Mouse (Mus musculus): Measurements from ENCODE around the gene Ccl1. TPM values are rescaled to one million over a fixed set of nuclear protein-coding genes. Genes with fewer than 3 reads are reported as not detected.

Gene Ccl1
- total and polyA plus RNA-seq, 3 experiments, result 95.3 to 153 (median 133) TPM

DNA sequence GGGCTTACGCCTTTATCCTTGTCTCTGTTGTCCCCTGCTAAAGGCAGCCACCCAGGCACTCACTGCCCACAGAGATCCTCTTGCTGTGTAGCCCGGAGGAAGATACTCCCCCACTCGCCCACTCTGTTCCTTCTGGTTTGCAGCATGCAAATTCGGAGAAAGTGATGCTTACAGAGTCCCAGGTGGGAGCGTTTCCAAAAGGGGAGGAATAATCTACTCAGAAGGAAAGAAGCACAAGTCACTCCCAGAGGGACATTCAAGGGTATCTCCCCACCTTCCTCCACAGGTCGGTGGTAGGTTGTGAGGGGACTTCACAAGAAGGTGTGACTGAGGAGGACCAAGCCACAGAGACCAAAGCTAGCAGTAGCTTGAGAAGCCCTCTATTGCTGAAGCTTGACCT is 100.3 kb downstream of the Ccl1 start (continued):
- no peak for TF ChIP-seq JUN (IDR thresholded peaks at IDR 0.05; ENCODE audit: insufficient read depth, low read depth, low read length)
- TF ChIP-seq ZC3H11A (IDR thresholded peaks at IDR 0.05; ENCODE audit: low read depth, low read length), result no peak
- no peak for TF ChIP-seq ELF1 (IDR thresholded peaks at IDR 0.05; ENCODE audit: low read depth, low read length)
- no peak for TF ChIP-seq PAX5 (IDR thresholded peaks at IDR 0.05; ENCODE audit: low read length)
- no peak for TF ChIP-seq CTCF (conservative IDR thresholded peaks at IDR 0.05 in 1 of 2, IDR thresholded peaks at IDR 0.05 in 1 of 2; ENCODE audit: low read depth in 2 of 2, low read length in 2 of 2)
- no peak for TF ChIP-seq ZKSCAN1 (IDR thresholded peaks at IDR 0.05; ENCODE audit: borderline replicate concordance, low read depth, low read length)

DNA sequence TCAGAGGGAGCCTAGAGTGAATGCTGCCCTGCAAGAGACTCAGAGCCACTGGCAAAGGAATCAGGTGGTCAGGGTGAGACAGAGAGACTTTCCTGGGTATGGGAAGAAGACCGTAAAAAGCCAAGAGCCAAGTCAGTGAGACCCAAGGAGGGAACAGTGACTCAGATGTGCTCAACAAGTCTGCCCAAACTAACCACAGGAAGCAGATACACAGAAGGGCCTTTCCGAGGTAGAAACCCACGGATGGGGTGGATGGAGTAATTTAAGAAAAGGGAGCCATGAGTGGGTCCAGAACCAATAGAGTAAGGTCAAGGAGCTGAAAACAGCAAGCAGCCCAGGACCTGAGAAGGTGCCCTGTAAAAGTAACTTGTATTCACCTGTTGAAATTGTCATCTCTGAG is 101.8 kb downstream of the Ccl1 start:
- Histone ChIP-seq H3K27me3 (replicated peaks) (peaks cover 2% of the 10 kb centered on the region), H3K79me2 (replicated peaks; ENCODE audit: control insufficient read depth, extremely low read depth, insufficient read depth, poor library complexity, severe bottlenecking) (no peaks in the 10 kb centered on the region), H3K27ac (ENCODE audit: insufficient read depth, low read depth) (no peak overlapping the region), H3K4me3 (replicated peaks in 1 of 3; ENCODE audit: low read depth in 2 of 3, low read length in 2 of 3, poor library complexity in 1 of 3) (no peak overlapping the region), H3K36me3 (replicated peaks in 1 of 2; ENCODE audit: control insufficient read depth in 1 of 2, insufficient read depth in 1 of 2, low read length in 1 of 2) (no peaks in the 10 kb centered on the region), H3K9me3 (replicated peaks; ENCODE audit: low read length) (no peaks in the 10 kb centered on the region), H3K4me1 (ENCODE audit: control insufficient read depth in 1 of 2, insufficient read depth in 2 of 2) (peaks cover 11 to 51% of the 10 kb centered on the region in 2 experiments), H3K4me2 (ENCODE audit: insufficient read depth, low read depth, poor library complexity, severe bottlenecking) (no peak overlapping the region), H3K9ac (ENCODE audit: insufficient read depth, low read depth) (no peak overlapping the region)
- no peak for DNase-seq (ENCODE audit: extremely low read depth)
- TF ChIP-seq ETS1 (conservative IDR thresholded peaks at IDR 0.05; ENCODE audit: low read depth, low read length), result peak; percentile 64
- no peak for TF ChIP-seq E2F4 (IDR thresholded peaks at IDR 0.05; ENCODE audit: insufficient replicate concordance, low read depth, low read length)
- no peak for TF ChIP-seq HCFC1 (IDR thresholded peaks at IDR 0.05; ENCODE audit: low read depth, low read length)
- peak; percentile 71 for TF ChIP-seq EP300 (IDR thresholded peaks at IDR 0.05; ENCODE audit: low read length)
- TF ChIP-seq CTCF (conservative IDR thresholded peaks at IDR 0.05 in 1 of 2, IDR thresholded peaks at IDR 0.05 in 1 of 2; ENCODE audit: low read depth in 2 of 2, low read length in 2 of 2), result no peak
- TF ChIP-seq BHLHE40 (IDR thresholded peaks at IDR 0.05; ENCODE audit: low read depth, low read length), result peak; percentile 41; the same call in 1 of the 2 replicates
- no peak for TF ChIP-seq ELF1 (IDR thresholded peaks at IDR 0.05; ENCODE audit: low read depth, low read length)
- no peak for TF ChIP-seq NRF1 (IDR thresholded peaks at IDR 0.05; ENCODE audit: low read depth, low read length)
- dilution Hi-C loops (cut with MboI; ENCODE audit: extremely low pct_ligation_motif_present, extremely low pct_unique_long_range_greater_than_20kb, low sequenced_read_pairs), result no loop called here
- in situ Hi-C loops (cut with MboI; ENCODE audit: low pct_ligation_motif_present, low pct_unique_long_range_greater_than_20kb, low sequenced_read_pairs), result no loop called here

DNA sequence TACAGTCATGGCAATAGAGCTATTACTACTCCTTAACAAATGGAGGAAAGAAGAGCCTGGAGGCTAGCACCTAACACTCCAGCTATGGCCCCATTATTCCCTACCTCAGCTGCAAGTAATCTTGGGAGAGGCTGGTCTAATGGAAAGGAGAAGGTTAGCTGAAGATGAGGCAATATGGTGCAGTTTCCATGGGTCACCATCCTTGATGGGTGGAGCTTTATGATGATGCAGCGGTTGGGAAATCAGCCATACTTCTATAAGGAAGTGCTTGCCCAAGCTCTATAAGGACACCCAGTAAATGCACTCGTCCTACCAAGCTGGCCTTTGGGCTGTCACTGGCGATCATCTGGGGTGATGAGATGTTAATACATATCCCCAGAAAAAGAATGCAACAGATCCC is 107.7 kb downstream of the Ccl1 start:
- dilution Hi-C loops (cut with MboI; ENCODE audit: extremely low pct_ligation_motif_present, extremely low pct_unique_long_range_greater_than_20kb, low sequenced_read_pairs), result no loop called here
- DNase-seq (ENCODE audit: extremely low read depth), result no peak
- H3K36me3 ChIP-seq (replicated peaks in 1 of 2; ENCODE audit: control insufficient read depth in 1 of 2, insufficient read depth in 1 of 2, low read length in 1 of 2), result no peaks in the 10 kb centered on the region
- H3K9ac ChIP-seq (ENCODE audit: insufficient read depth, low read depth), result no peak overlapping the region
- no peak for TF ChIP-seq EP300 (IDR thresholded peaks at IDR 0.05; ENCODE audit: low read length)
- no peak for TF ChIP-seq POLR2AphosphoS2 (IDR thresholded peaks at IDR 0.05; ENCODE audit: low read depth, low read length)
- no peak for TF ChIP-seq MYC (IDR thresholded peaks at IDR 0.05; ENCODE audit: low read depth, low read length)
- H3K79me2 ChIP-seq (replicated peaks; ENCODE audit: control insufficient read depth, extremely low read depth, insufficient read depth, poor library complexity, severe bottlenecking), result no peaks in the 10 kb centered on the region
- peaks cover 2% of the 10 kb centered on the region for H3K27me3 ChIP-seq (replicated peaks)
- H3K27ac ChIP-seq (ENCODE audit: insufficient read depth, low read depth), result no peak overlapping the region
- H3K4me2 ChIP-seq (ENCODE audit: insufficient read depth, low read depth, poor library complexity, severe bottlenecking), result no peak overlapping the region
- peaks cover 4 to 21% of the 10 kb centered on the region in 2 experiments for H3K4me1 ChIP-seq (ENCODE audit: control insufficient read depth in 1 of 2, insufficient read depth in 2 of 2)
- no peak overlapping the region for H3K4me3 ChIP-seq (replicated peaks in 1 of 3; ENCODE audit: low read depth in 2 of 3, low read length in 2 of 3, poor library complexity in 1 of 3)
- in situ Hi-C loops (cut with MboI; ENCODE audit: low pct_ligation_motif_present, low pct_unique_long_range_greater_than_20kb, low sequenced_read_pairs), result loop anchor here (25.0 kb wide), 1 partner anchor 560 kb away; no protein-coding TSS in a partner anchor
- H3K9me3 ChIP-seq (replicated peaks; ENCODE audit: low read length), result no peaks in the 10 kb centered on the region

All from CH12.LX (cell line).